Mouse (Mus musculus) small intestine, adult 2 months (tissue): Measurements from ENCODE around the gene Pds5a.

Experiments used
- CTCF ChIP-seq: fragments of 200-500 bp; IDR thresholded peaks from 2 replicates; pipeline ENCODE4 v1.5.1; 2012; ENCODE audit warnings: low read depth, mild to moderate bottlenecking, control low read depth, inconsistent platforms, low read length, moderate library complexity, mixed read lengths; ENCODE audit not compliant: insufficient replicate concordance, insufficient read length; ENCODE audit errors: extremely low read depth
- POLR2A ChIP-seq: fragments of 200-500 bp; IDR thresholded peaks from 2 replicates; pipeline ENCODE4 v1.6.1; 2012; ENCODE audit warnings: low read depth, mild to moderate bottlenecking, control low read depth, inconsistent platforms, low read length, moderate library complexity

DNA sequence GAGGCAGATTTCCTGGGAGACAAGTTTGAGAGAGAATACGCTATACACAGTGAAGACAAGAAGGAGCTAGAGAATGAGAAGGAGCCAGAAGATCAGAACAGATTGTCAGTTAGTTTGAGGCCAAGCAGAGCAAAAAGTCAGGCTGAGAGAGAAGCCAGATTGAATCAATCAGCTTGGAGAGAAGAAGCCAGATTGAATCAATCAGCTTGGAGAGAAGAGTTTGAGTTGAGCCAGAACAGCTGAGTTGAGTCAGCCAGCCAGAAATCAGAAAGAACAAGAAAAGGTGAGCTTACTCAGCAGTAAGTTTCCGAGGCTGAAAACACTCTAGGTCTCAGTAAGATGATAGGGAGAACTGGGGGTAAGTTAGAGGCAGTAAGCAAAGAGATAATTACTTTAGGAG lies 123.2 kb downstream of the Pds5a start:
- TF ChIP-seq CTCF (no peak), POLR2A (no peak)
